Mouse (Mus musculus) G1E (cell line): ENCODE data around the gene Unc80.

Experiments
- CTCF ChIP-seq: IDR thresholded peaks from 2 replicates; pipeline ENCODE4 v1.5.1; 2012; ENCODE audit warnings: low read depth, low read length, inconsistent platforms, mixed read lengths
- GATA1 ChIP-seq: IDR thresholded peaks from 2 replicates; pipeline ENCODE4 v1.6.1; 2012; ENCODE audit warnings: borderline replicate concordance, low read length, inconsistent platforms, mixed read lengths
- GATA2 ChIP-seq: IDR thresholded peaks from 2 replicates; pipeline ENCODE4 v1.6.1; 2012; ENCODE audit warnings: low read depth, low read length, inconsistent platforms, borderline replicate concordance
- POLR2AphosphoS5 ChIP-seq: IDR thresholded peaks from 2 replicates; pipeline ENCODE4 v1.6.1; 2012; ENCODE audit warnings: low read depth, low read length, inconsistent platforms; ENCODE audit not compliant: insufficient replicate concordance

- no peak for TF ChIP-seq CTCF
- TF ChIP-seq POLR2AphosphoS5: no peak
- TF ChIP-seq GATA1: no peak
- no peak for TF ChIP-seq GATA2
These were observed 224.7 kb downstream of the Unc80 start for GRCm38 (mm10) chr1:66692780-66693392.
